Mouse (Mus musculus): ENCODE measurements around the gene Rft1.

Gene Rft1

GRCm38 (mm10) chr14:30625131-30625807 lies 28.9 kb upstream of the Rft1 start:
- TF ChIP-seq GATA4 (IDR thresholded peaks at IDR 0.05; ENCODE audit: insufficient replicate concordance, low read length) = no peak

DNA sequence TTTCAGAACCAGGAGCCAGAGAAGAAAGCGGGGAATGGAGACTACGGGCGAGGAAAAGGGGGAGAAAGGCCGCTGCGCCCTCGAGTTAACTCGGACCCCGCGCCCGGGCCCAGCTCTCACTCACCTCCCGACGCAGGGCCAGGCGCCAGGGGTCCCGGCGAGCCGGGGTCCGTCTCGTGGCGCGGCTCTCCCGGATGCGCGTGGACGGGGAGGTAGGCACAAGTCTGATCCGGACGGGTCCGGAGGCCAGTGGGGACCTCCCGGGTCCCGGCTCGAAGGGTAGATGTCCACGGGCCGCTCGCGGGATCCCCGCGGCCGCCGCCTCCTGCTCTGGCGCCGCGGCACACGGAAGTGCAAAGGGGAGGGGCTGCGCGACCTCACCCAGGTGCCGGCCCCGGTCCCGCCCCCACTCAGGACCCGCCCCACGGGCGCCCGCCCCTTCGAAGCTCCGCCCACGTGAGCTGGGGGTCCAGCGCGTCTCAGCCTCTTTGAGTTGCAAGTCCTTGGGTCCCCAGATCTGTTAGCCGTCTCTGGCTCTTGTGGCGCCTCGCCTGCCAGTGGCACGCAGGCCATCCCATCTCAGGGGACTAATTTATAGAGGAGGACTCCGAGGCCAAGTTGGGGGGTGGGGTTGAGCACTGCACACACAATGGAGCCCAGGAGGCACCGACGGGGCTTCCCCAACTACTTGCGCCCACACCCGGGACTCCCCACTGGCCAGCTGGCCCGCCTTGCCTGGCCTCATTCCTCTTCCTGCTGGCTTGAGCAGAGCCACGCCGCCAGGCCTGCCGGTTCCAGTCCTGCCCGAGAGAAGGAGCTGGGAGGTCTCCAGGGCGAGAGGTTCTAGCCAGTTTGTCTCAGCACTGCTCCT lies 28.1 kb upstream of the Rft1 start, which contains the start of gene Prkcd:
TSS of gene Prkcd (minus strand) at position 355 of the 871 bp plus-strand sequence.
- TF ChIP-seq GATA4 (IDR thresholded peaks at IDR 0.05; ENCODE audit: insufficient replicate concordance, low read length) = no peak

- TF ChIP-seq GATA4 (IDR thresholded peaks at IDR 0.05; ENCODE audit: insufficient replicate concordance, low read length) = no peak
Measured at GRCm38 (mm10) chr14:30626756-30627742, 27.1 kb upstream of the Rft1 start.

DNA sequence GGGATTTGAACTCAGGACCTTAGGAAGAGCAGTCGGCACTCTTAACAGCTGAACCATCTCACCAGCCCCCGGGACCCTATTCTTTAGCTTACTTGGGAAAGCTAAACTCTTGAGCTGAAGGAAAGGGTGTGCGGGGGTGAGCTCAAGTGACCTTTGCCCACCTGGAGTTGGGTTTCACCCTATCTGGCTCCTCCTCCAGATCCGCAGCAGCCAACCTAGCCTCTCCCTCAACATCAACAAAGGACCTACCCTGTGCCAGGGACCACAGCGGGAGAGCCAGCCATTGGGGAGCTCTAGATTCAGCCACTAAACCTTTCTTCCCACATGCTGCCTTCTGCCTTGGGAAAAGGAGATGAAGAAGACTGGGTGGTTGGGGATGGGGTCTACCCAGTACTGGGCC lies 25.9 kb upstream of the Rft1 start:
- no peak for TF ChIP-seq GATA4 (IDR thresholded peaks at IDR 0.05; ENCODE audit: insufficient replicate concordance, low read length)

GRCm38 (mm10) chr14:30629839-30630238 lies 24.3 kb upstream of the Rft1 start:
- no peak for TF ChIP-seq GATA4 (IDR thresholded peaks at IDR 0.05; ENCODE audit: insufficient replicate concordance, low read length)

GRCm38 (mm10) chr14:30630811-30631576 lies 23.2 kb upstream of the Rft1 start:
- no peak for TF ChIP-seq GATA4 (IDR thresholded peaks at IDR 0.05; ENCODE audit: insufficient replicate concordance, low read length)

GRCm38 (mm10) chr14:30631834-30632233 lies 22.3 kb upstream of the Rft1 start:
- TF ChIP-seq GATA4 (IDR thresholded peaks at IDR 0.05; ENCODE audit: insufficient replicate concordance, low read length) = no peak

GRCm38 (mm10) chr14:30633708-30634107 lies 20.5 kb upstream of the Rft1 start:
- no peak for TF ChIP-seq GATA4 (IDR thresholded peaks at IDR 0.05; ENCODE audit: insufficient replicate concordance, low read length)

- TF ChIP-seq GATA4 (IDR thresholded peaks at IDR 0.05; ENCODE audit: insufficient replicate concordance, low read length) = no peak
Measured at GRCm38 (mm10) chr14:30634418-30634817, 19.7 kb upstream of the Rft1 start.

DNA sequence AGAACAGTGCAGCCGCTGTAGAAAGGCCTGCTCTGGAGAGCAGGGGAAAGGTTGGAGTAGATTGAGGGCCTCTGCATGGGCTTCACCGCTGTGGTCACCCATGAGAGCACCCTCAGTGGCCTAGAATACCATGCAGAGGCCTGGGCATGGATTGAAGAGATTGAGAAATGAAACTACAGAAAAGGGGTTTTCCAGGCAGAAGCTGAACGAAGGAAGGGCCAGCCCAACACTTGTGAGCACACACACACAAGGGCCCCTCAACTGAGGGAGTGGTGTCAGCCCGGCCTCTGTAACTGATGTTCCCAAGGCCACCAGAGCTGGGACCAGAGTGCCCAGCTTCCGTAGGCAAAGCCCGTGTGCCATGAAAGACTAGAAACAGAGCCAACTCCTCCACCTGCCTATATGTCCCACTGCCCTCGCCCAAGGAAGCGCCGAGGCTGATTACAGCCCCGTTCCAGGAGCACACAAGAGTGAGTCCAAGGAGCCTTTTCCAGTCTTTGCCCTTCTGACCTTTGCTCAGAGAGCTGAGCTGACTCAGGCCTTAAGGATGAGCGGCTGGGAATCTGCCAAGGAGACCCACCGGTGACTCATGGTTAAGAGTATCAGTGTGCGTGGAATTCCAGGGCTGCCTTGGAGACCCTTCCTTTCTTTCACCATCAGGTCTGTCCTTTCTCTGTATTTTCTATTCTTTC lies 18.8 kb upstream of the Rft1 start:
- no peak for TF ChIP-seq GATA4 (IDR thresholded peaks at IDR 0.05; ENCODE audit: insufficient replicate concordance, low read length)

GRCm38 (mm10) chr14:30636499-30636898 lies 17.7 kb upstream of the Rft1 start:
- no peak for TF ChIP-seq GATA4 (IDR thresholded peaks at IDR 0.05; ENCODE audit: insufficient replicate concordance, low read length)

GRCm38 (mm10) chr14:30637087-30637486 lies 17.1 kb upstream of the Rft1 start:
- TF ChIP-seq GATA4 (IDR thresholded peaks at IDR 0.05; ENCODE audit: insufficient replicate concordance, low read length) = no peak

DNA sequence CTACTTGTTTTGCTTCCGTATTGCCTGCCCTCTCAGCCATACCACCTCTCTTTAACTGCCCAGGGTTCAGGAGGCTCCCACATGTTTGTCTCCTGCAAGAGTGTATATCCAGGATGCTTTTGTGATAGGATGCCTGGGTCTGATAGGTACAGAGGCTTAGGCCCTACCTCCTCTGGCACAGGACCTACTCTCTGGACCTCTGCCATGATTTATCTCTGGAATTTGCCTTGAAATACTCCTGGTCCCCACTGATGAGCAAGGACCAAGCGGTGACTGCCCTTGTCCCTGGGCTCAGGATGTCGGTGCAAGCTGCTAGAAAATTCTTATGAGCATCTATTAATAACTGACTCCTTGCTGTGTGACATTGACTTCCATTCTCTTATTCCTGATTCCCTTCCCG lies 16.2 kb upstream of the Rft1 start:
- TF ChIP-seq GATA4 (IDR thresholded peaks at IDR 0.05; ENCODE audit: insufficient replicate concordance, low read length) = no peak

GRCm38 (mm10) chr14:30638686-30639085 lies 15.5 kb upstream of the Rft1 start:
- TF ChIP-seq GATA4 (IDR thresholded peaks at IDR 0.05; ENCODE audit: insufficient replicate concordance, low read length) = no peak
